Mouse (Mus musculus) embryonic facial prominence, embryonic 12.5 days (tissue): Measurements from ENCODE around the gene Trak1. TPM values are rescaled to one million over a fixed set of nuclear protein-coding genes. Genes with fewer than 3 reads are reported as not detected.
A peak's percentile ranks its signal among the peaks of the same experiment; 100 is the strongest.

Experiments used
- ATAC-seq: fragments of 200-750 bp; cut with Nextera tagmentation; 2 replicates; pipeline ENCODE4 v1.8.0; 2017; ENCODE audit not compliant: insufficient number of reproducible peaks, insufficient read depth, low FRiP score, low TSS enrichment
- H3K27ac ChIP-seq: fragments of 300-500 bp; sonication (generic); 2 replicates; pipeline ENCODE4 v1.5.1; 2016; ENCODE audit warnings: mild to moderate bottlenecking
- H3K27me3 ChIP-seq: fragments of 300-500 bp; sonication (generic); 2 replicates; pipeline ENCODE4 v1.6.1; 2016; ENCODE audit warnings: mild to moderate bottlenecking, moderate library complexity
- H3K36me3 ChIP-seq: fragments of 300-500 bp; sonication (generic); 2 replicates; pipeline ENCODE4 v1.6.1; 2016; ENCODE audit warnings: mild to moderate bottlenecking
- H3K4me1 ChIP-seq: fragments of 300-500 bp; sonication (generic); 2 replicates; pipeline ENCODE4 v1.6.1; 2016
- H3K4me2 ChIP-seq: fragments of 300-500 bp; sonication (generic); replicated peaks from 2 replicates; pipeline ENCODE4 v1.6.1; 2016; ENCODE audit warnings: mild to moderate bottlenecking, moderate library complexity
- H3K4me3 ChIP-seq: fragments of 300-500 bp; sonication (generic); 2 replicates; pipeline ENCODE4 v1.5.1; 2016; ENCODE audit warnings: mild to moderate bottlenecking
- H3K9ac ChIP-seq: fragments of 300-500 bp; sonication (generic); 2 replicates; pipeline ENCODE4 v1.6.1; 2016; ENCODE audit warnings: mild to moderate bottlenecking, moderate library complexity
- H3K9me3 ChIP-seq: fragments of 300-500 bp; sonication (generic); 2 replicates; pipeline ENCODE4 v1.6.1; 2016; ENCODE audit warnings: mild to moderate bottlenecking, moderate library complexity
- WGBS: fragments of 180-500 bp; shearing (Covaris S2); methylation state at CpG from one replicate; pipeline ENCODE4 v1.1.7; 2016; 5-methylcytosine and 5-hydroxymethylcytosine counted together
- polyA plus RNA-seq: library from polyadenylated mRNA; unstranded; fragments of >200 nt; fragmentation: Nextera tagmentation; extraction: Ambion mirVana; gene quantifications from 2 replicates; pipeline ENCODE4 v1.2.1, GENCODE M21; 2016

Gene Trak1
- polyA plus RNA-seq, 1 experiment from 2014 or later, result 20.0 TPM

DNA sequence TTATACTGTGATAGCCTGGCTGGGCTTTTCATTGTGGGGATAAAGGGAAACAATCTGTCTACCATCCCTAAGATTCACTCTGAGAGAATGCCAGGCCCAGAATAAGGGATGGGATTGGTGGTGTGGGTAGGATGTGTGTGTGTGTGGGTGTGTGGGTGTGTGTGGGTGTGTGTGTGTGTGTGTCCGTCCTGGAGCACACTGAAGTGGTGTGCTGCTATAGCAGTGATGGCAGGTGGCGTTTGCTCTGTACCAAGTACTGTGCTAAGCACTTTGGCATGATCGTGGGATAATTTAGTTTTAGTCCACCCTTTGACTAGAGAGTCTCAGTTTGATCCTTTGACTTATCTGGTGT, 40.6 kb downstream of the Trak1 start:
- 68% methylated on average over 3 of the region's 3 CpGs for WGBS
- Histone ChIP-seq H3K4me1 (peaks cover 64% of the 10 kb centered on the region), H3K4me3 (no peak overlapping the region), H3K4me2 (no peak overlapping the region), H3K9me3 (no peaks in the 10 kb centered on the region), H3K27me3 (no peaks in the 10 kb centered on the region), H3K9ac (no peak overlapping the region), H3K36me3 (no peaks in the 10 kb centered on the region), H3K27ac (peak overlapping the region; percentile 77)
- no peak for ATAC-seq

DNA sequence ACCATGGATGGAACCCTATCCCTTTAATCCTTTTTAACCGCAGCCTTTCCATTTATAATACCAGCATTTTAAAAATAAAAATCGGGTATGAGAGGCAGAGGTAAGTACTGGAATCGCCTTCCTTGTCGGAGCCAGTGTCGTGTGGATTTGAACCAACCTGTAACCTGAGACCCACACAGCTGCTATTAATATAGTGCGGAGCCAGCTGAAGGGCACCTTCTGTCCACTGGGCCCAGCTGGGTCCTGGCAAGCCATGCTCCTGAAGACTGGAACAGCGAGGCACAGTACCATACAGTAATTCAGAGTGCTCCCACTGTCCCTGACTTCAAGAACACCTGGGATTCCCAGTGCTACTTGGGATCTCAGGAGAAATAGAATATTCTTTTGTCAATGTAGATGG, 44.5 kb downstream of the Trak1 start:
- H3K27ac ChIP-seq, result peak overlapping the region; percentile 50; the same call in 1 of the 2 replicates
- H3K36me3 ChIP-seq, result no peaks in the 10 kb centered on the region
- no peak overlapping the region for H3K9ac ChIP-seq
- peaks cover 29% of the 10 kb centered on the region for H3K4me1 ChIP-seq
- no peak overlapping the region for H3K4me2 ChIP-seq
- no peaks in the 10 kb centered on the region for H3K27me3 ChIP-seq
- 0 out of 2 replicates have a peak, but pooled peaks have one; percentile 53 for ATAC-seq
- no peak overlapping the region for H3K4me3 ChIP-seq
- no peaks in the 10 kb centered on the region for H3K9me3 ChIP-seq
- WGBS, result 20% methylated on average over 7 of the region's 7 CpGs

DNA sequence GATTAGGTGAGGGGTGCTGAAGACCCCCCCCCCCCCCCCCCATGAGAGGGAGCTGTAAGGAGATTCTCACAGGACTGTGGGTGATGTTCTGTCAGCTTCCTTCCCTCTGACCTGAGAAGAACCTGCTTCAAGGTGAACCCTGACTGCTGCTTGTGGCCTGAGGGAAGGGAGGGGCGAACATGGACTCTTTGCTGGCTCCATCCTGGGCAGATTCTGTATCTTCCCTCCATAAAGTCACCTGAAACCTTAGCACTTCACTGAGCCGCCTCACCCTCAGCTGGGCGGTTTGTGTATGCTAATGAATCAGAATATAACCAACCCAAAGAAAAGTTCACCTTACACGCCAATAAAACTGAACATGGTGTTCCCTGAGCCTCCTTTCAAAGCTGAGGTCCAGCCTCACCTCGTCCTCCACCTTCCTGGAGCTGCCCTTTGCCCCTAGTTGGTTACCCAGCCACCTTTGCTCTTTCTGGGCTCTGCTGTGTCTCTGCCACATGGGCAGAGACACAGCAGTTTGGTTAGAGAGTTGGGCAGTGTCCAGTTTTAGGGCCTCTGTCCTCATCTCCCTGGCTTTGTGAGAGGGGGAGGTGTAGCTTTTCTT, 45.3 kb downstream of the Trak1 start:
- Histone ChIP-seq H3K4me1 (peaks cover 22% of the 10 kb centered on the region), H3K36me3 (no peaks in the 10 kb centered on the region), H3K4me2 (no peak overlapping the region), H3K4me3 (no peak overlapping the region), H3K27me3 (no peaks in the 10 kb centered on the region), H3K9ac (no peak overlapping the region), H3K27ac (peak overlapping the region; percentile 50; the same call in 1 of the 2 replicates), H3K9me3 (no peaks in the 10 kb centered on the region)
- no peak for ATAC-seq
- 78% methylated on average over 5 of the region's 5 CpGs for WGBS

DNA sequence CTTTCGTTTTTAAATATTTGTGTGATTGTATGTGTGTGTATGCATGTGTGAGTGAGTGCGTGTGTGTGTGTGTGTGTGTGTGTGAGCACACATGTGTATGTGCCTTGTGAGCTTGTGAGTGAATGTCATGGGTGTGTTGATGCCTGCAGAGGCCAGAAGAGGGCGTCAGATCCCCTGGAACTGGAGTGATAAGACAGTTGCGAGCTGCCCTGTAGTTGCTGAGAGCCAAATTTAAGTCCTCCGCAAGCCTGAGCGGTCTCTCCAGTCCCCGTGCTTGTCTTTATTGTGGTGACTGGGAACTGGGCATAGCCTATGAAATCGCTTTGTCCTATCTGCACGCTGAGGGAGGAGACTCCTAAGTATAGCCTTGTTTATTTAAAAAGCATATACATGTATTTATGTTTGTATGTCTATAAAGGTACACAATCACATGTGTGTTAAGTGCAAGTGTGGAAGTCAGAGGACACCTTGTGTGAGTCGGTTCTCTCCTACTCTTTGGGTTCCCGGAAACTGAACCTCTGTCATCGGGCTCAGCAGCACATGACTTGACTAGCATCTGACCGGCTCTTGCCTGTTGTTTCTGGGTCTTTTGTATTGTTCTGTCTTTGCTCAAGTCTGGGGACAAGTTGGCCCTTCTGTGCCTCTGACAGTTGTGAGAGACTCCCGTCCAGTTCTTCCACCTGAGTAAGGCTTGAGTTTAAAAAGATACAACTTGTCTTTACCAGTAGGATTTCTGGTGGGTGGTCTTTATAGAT, 46.0 kb downstream of the Trak1 start:
- no peak overlapping the region for H3K9ac ChIP-seq
- H3K27me3 ChIP-seq, result no peaks in the 10 kb centered on the region
- H3K36me3 ChIP-seq, result no peaks in the 10 kb centered on the region
- no peak overlapping the region for H3K4me2 ChIP-seq
- H3K4me1 ChIP-seq, result peaks cover 21% of the 10 kb centered on the region
- no peaks in the 10 kb centered on the region for H3K9me3 ChIP-seq
- WGBS, result 81% methylated on average over 14 of the region's 14 CpGs
- no peak overlapping the region for H3K4me3 ChIP-seq
- peak overlapping the region; percentile 9; the same call in 1 of the 2 replicates for H3K27ac ChIP-seq
- ATAC-seq, result no peak

DNA sequence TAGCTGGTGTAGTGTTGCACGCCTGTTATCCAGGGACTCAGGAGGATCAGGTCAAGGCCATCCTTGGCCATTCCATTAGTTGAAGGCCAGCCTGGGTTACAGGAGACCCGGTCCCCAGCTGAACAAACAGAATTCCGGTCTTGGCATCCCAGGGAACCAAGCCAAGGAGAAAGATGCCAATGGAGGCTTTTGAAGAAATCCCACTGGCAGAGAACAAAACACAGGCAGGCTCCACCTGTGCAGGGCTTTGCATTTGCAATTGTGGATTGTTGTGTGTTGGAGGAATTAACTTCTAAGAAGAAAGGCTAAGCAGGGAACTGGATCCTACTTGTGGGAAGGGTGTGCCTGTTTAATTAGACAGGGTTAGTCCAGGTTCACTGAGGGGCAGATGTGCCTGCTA, 47.0 kb downstream of the Trak1 start:
- Histone ChIP-seq H3K36me3 (no peaks in the 10 kb centered on the region), H3K9me3 (no peaks in the 10 kb centered on the region), H3K27me3 (no peaks in the 10 kb centered on the region), H3K27ac (peak overlapping the region; percentile 47; the same call in 1 of the 2 replicates), H3K4me2 (no peak overlapping the region), H3K4me1 (peaks cover 27% of the 10 kb centered on the region), H3K9ac (no peak overlapping the region), H3K4me3 (no peak overlapping the region)
- no peak for ATAC-seq
- WGBS, result 42% methylated on average over 3 of the region's 3 CpGs

DNA sequence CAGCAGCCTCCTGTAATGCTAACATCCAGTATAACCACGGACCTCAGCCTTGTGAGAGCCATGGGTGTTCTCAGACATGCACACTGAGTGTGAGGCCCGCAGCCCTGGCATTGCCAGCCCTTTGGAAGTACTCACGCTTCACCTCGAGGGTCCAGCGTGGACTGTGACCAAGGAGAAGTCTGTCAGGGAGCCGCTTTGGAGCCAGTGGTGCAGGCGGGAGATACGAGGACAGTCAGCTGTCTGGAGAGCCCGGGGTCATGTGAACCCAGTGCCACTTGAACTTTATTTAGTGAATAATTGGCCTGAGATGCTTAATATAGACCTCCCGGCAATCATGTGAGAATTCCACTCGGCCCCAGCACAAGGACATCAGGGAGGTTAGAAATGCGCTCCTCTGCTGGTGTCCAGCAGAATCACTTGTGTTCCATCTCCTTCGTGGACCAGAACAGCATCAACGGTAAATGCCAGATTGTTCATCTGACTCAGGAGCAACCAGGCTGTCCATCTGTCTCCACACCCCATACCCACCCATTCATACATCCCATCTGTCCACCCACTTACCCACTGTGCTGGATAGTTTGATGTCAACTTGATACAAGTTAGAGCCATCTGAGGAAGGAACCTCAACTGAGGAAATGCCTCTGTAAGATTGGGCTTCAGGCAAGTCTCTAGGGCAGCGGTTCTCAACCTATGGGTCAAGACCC, 48.3 kb downstream of the Trak1 start:
- no peak overlapping the region for H3K4me3 ChIP-seq
- peaks cover 27% of the 10 kb centered on the region for H3K4me1 ChIP-seq
- WGBS, result 91% methylated on average over 15 of the region's 15 CpGs
- no peaks in the 10 kb centered on the region for H3K9me3 ChIP-seq
- no peak for ATAC-seq
- H3K36me3 ChIP-seq, result no peaks in the 10 kb centered on the region
- H3K27me3 ChIP-seq, result no peaks in the 10 kb centered on the region
- H3K9ac ChIP-seq, result no peak overlapping the region
- no peak overlapping the region for H3K27ac ChIP-seq
- no peak overlapping the region for H3K4me2 ChIP-seq

DNA sequence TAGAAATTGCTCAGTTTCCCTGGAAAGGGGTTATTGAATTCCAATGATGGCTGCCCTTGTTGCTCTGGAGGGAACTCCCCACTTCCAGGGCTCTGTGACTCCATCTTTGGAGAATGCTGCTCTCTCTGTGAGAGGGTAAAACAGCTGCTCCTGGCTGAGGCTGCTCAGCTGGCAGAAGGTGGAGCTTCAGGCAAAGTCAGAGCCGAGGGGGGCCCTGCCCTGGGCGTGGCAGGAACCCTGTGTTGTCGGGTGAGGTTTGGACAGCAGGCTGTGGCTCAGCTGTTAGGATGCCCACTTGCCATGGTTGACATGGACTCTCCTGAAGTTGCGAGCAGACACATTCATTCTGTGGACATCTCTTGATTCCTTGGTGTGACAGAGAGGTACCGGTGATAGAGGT, 49.3 kb downstream of the Trak1 start:
- H3K4me1 ChIP-seq, result peaks cover 31% of the 10 kb centered on the region

DNA sequence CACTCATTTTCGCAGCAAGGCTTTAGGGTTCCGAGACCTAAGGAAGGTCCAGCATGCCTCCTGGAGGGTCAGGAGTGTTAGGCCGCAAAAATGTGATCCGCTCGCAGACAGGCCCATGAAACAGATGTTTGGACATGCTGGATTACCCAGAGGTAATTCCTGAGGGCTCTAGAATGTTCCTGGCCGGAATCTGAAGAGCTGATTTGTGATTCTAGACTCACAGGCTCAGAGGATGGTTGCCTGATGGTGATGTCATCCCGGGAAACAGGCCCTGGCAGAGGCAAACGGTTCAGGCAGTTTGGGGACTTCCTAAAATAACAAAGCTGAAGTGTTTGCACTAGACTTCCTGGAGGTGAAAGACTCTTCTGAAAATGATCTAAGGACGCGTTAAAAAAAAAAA, 50.7 kb downstream of the Trak1 start:
- H3K27ac ChIP-seq, result peak overlapping the region; percentile 63

More for the DNA sequence above, 49.3 kb downstream of the Trak1 start:
- H3K27ac ChIP-seq, result no peak overlapping the region
- no peaks in the 10 kb centered on the region for H3K9me3 ChIP-seq
- no peaks in the 10 kb centered on the region for H3K36me3 ChIP-seq
- no peak overlapping the region for H3K9ac ChIP-seq
- 77% methylated on average over 5 of the region's 5 CpGs for WGBS
- H3K4me3 ChIP-seq, result no peak overlapping the region
- H3K4me2 ChIP-seq, result no peak overlapping the region
- no peak for ATAC-seq
- no peaks in the 10 kb centered on the region for H3K27me3 ChIP-seq

DNA sequence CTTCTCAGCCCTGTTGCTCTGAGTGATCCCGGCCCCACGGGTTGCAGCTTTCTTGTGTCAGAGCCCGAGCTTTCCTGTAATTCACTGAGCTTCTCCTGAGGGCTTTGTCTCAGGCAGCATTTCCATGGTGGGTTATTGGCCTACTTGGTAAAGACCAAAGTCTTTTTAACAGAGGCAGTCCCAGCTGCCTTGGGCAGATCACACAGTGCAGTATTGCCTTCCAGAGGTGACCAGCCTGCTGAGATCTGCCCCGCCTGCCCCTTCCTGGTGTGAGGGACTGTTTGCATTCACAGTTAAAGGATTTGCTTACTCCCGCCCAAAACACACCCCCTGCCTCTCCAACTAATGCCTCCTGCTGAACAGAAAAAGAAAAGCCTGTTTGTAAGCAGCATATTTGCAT, 51.2 kb downstream of the Trak1 start:
- no peaks in the 10 kb centered on the region for H3K27me3 ChIP-seq
- H3K9me3 ChIP-seq, result no peaks in the 10 kb centered on the region
- peaks cover 33% of the 10 kb centered on the region for H3K4me1 ChIP-seq
- no peak overlapping the region for H3K9ac ChIP-seq
- no peaks in the 10 kb centered on the region for H3K36me3 ChIP-seq
- no peak for ATAC-seq
- WGBS, result 10% methylated on average over 5 of the region's 5 CpGs
- H3K4me2 ChIP-seq, result no peak overlapping the region
- peak overlapping the region; percentile 63 for H3K27ac ChIP-seq
- no peak overlapping the region for H3K4me3 ChIP-seq

More for the DNA sequence above, 50.7 kb downstream of the Trak1 start:
- no peak overlapping the region for H3K4me3 ChIP-seq
- no peak overlapping the region for H3K4me2 ChIP-seq
- no peak overlapping the region for H3K9ac ChIP-seq
- H3K9me3 ChIP-seq, result no peaks in the 10 kb centered on the region
- WGBS, result 27% methylated on average over 10 of the region's 10 CpGs
- no peak for ATAC-seq
- no peaks in the 10 kb centered on the region for H3K36me3 ChIP-seq
- H3K4me1 ChIP-seq, result peaks cover 31% of the 10 kb centered on the region
- no peaks in the 10 kb centered on the region for H3K27me3 ChIP-seq

DNA sequence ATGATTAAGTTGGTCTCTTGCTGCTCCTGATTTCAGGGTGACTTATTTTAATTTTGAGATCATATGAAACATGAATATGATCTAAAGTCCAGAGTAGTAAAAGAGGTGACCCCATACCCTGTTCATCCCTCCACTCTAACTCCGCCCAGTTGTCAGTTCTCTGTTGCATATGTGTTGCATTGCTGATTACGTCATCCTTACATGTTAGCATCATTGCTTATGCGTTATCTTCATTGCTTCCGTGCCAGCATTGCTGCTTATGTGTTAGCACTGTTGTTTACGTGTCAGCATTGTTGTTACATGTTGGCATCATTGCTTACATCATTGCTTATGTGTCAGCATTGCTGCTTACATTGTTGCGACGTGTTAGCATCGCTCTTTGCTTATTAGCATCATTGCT, 51.8 kb downstream of the Trak1 start:
- peaks cover 36% of the 10 kb centered on the region for H3K4me1 ChIP-seq
- 88% methylated on average over 8 of the region's 8 CpGs for WGBS
- H3K4me3 ChIP-seq, result no peak overlapping the region
- no peak overlapping the region for H3K4me2 ChIP-seq
- no peak overlapping the region for H3K9ac ChIP-seq
- no peak overlapping the region for H3K27ac ChIP-seq
- no peaks in the 10 kb centered on the region for H3K9me3 ChIP-seq
- H3K27me3 ChIP-seq, result no peaks in the 10 kb centered on the region
- no peaks in the 10 kb centered on the region for H3K36me3 ChIP-seq
- ATAC-seq, result no peak

DNA sequence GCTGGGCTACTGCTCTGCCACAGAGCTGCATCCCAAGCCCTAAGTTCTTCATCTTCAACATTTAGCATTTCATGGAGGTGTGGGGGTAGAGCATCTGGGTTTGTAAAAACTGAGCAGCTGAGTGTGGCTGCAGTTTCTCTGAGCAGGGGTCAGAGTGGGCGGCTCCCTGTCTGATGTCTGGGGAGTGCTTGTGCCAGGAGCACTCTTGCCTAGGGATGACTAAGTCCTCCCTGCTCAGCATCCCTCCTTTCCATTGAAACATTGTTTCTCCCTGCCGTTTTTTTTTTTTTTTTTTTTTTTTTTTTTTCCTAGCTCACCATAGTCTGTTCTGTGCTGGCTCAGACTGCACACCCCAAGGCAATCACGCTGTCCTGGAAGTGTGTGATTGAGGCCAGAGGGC, 53.3 kb downstream of the Trak1 start:
- Histone ChIP-seq H3K9me3 (no peaks in the 10 kb centered on the region), H3K4me2 (no peak overlapping the region), H3K27me3 (no peaks in the 10 kb centered on the region), H3K4me1 (peaks cover 42% of the 10 kb centered on the region), H3K4me3 (no peak overlapping the region), H3K36me3 (no peaks in the 10 kb centered on the region), H3K9ac (no peak overlapping the region), H3K27ac (no peak overlapping the region)
- no peak for ATAC-seq
- WGBS, result 31% methylated on average over 3 of the region's 3 CpGs
